Mouse (Mus musculus) hindbrain, embryonic 11.5 days (tissue): ENCODE results near the gene Parvg. TPM values are rescaled to one million over a fixed set of nuclear protein-coding genes. Genes with fewer than 3 reads are reported as not detected.

Experiments
- ATAC-seq: fragments of 200-750 bp; cut with Nextera tagmentation; 2 replicates; pipeline ENCODE4 v1.8.0; 2017; ENCODE audit warnings: mild to moderate bottlenecking, moderate TSS enrichment, moderate library complexity; ENCODE audit not compliant: low FRiP score
- DNase-seq: peaks from one replicate; pipeline ENCODE4 v3.0.0-alpha.2; 2015; ENCODE audit warnings: low spot score
- H3K27ac ChIP-seq: fragments of 300-500 bp; sonication (generic); 2 replicates; pipeline ENCODE4 v1.5.1; 2014; ENCODE audit warnings: mild to moderate bottlenecking, low read depth, low read length
- H3K27me3 ChIP-seq: fragments of 300-500 bp; sonication (generic); 2 replicates; pipeline ENCODE4 v1.6.1; 2014; ENCODE audit warnings: mild to moderate bottlenecking, low read length, moderate library complexity, mixed read lengths; ENCODE audit not compliant: control insufficient read depth, insufficient read depth
- H3K36me3 ChIP-seq: fragments of 300-500 bp; sonication (generic); 2 replicates; pipeline ENCODE4 v1.6.1; 2014; ENCODE audit warnings: mild to moderate bottlenecking, low read length, moderate library complexity, mixed read lengths; ENCODE audit not compliant: control insufficient read depth, insufficient read depth
- H3K4me1 ChIP-seq: fragments of 300-500 bp; sonication (generic); replicated peaks from 2 replicates; pipeline ENCODE4 v1.6.1; 2014; ENCODE audit warnings: low read length, mixed read lengths; ENCODE audit not compliant: control insufficient read depth, insufficient read depth
- H3K4me2 ChIP-seq: fragments of 300-500 bp; sonication (generic); replicated peaks from 2 replicates; pipeline ENCODE4 v1.6.1; 2014; ENCODE audit warnings: mild to moderate bottlenecking, low read depth, low read length
- H3K4me3 ChIP-seq: fragments of 300-500 bp; sonication (generic); 2 replicates; pipeline ENCODE4 v1.5.1; 2014; ENCODE audit warnings: low read depth, low read length
- H3K9ac ChIP-seq: fragments of 300-500 bp; sonication (generic); 2 replicates; pipeline ENCODE4 v1.6.1; 2014; ENCODE audit warnings: low read depth, low read length
- H3K9me3 ChIP-seq: fragments of 300-500 bp; sonication (generic); 2 replicates; pipeline ENCODE4 v1.6.1; 2016; ENCODE audit warnings: low read length; ENCODE audit not compliant: control insufficient read depth
- WGBS: fragments of 180-500 bp; shearing (Covaris S2); extraction: QIAGEN DNeasy Blood & Tissue Kit; methylation state at CpG from one replicate; pipeline ENCODE4 v1.1.7; 2014; 5-methylcytosine and 5-hydroxymethylcytosine counted together
- polyA plus RNA-seq: library from polyadenylated mRNA; unstranded; fragments of >200 nt; fragmentation: Nextera tagmentation; extraction: Ambion mirVana; gene quantifications from 2 replicates; pipeline ENCODE4 v1.2.1, GENCODE M21; 2014

The Parvg gene
- polyA plus RNA-seq: 0.57 and 0.62 TPM in 2 replicates

- no peak for DNase-seq
- H3K4me1 ChIP-seq: peaks cover 4% of the 10 kb centered on the region; the same call in 1 of the 2 replicates
- no peak within 1 kb of the TSS for H3K9ac ChIP-seq
- H3K27me3 ChIP-seq: no peaks in the 10 kb centered on the region
- H3K4me3 ChIP-seq: no peak within 1 kb of the TSS
- no peak for ATAC-seq
- H3K4me2 ChIP-seq: no peak within 1 kb of the TSS
- no peak within 1 kb of the TSS for H3K27ac ChIP-seq
- 87% methylated on average over 10 of the region's 10 CpGs for WGBS
- H3K9me3 ChIP-seq: no peaks in the 10 kb centered on the region
- no peaks in the 10 kb centered on the region for H3K36me3 ChIP-seq
Observed at GRCm38 (mm10) chr15:84323966-84324869, at the start of gene Parvg. Gene Parvg (plus strand): TSS chr15:84324026.

GRCm38 (mm10) chr15:84276066-84276465 lies 47.8 kb upstream of the Parvg start:
- H3K4me3 ChIP-seq: no peak overlapping the region
- H3K4me1 ChIP-seq: no peaks in the 10 kb centered on the region
- no peak for DNase-seq
- 86% methylated on average over 4 of the region's 4 CpGs for WGBS
- H3K9me3 ChIP-seq: no peaks in the 10 kb centered on the region; the same call in 1 of the 2 replicates
- no peak overlapping the region for H3K4me2 ChIP-seq
- no peak for ATAC-seq
- H3K27ac ChIP-seq: no peak overlapping the region
- no peaks in the 10 kb centered on the region for H3K36me3 ChIP-seq
- no peak overlapping the region for H3K9ac ChIP-seq
- H3K27me3 ChIP-seq: no peaks in the 10 kb centered on the region

GRCm38 (mm10) chr15:84278091-84278490 lies 45.7 kb upstream of the Parvg start:
- no peak for ATAC-seq
- Histone ChIP-seq H3K9me3 (no peaks in the 10 kb centered on the region; the same call in 1 of the 2 replicates), H3K4me3 (no peak overlapping the region), H3K27ac (no peak overlapping the region), H3K27me3 (no peaks in the 10 kb centered on the region), H3K9ac (no peak overlapping the region), H3K4me2 (no peak overlapping the region), H3K4me1 (no peaks in the 10 kb centered on the region), H3K36me3 (no peaks in the 10 kb centered on the region)
- WGBS: 83% methylated on average over 7 of the region's 7 CpGs
- no peak for DNase-seq

- WGBS: 55% methylated on average over 7 of the region's 7 CpGs
- no peak for DNase-seq
- Histone ChIP-seq H3K9me3 (no peaks in the 10 kb centered on the region; the same call in 1 of the 2 replicates), H3K27ac (no peak overlapping the region), H3K27me3 (no peaks in the 10 kb centered on the region), H3K4me1 (no peaks in the 10 kb centered on the region), H3K4me2 (no peak overlapping the region), H3K4me3 (no peak overlapping the region), H3K9ac (no peak overlapping the region), H3K36me3 (no peaks in the 10 kb centered on the region)
- ATAC-seq: no peak
Observed at GRCm38 (mm10) chr15:84278656-84279055, 45.2 kb upstream of the Parvg start.

GRCm38 (mm10) chr15:84280309-84280708 lies 43.5 kb upstream of the Parvg start:
- Histone ChIP-seq H3K27me3 (no peaks in the 10 kb centered on the region), H3K9me3 (no peaks in the 10 kb centered on the region), H3K36me3 (no peaks in the 10 kb centered on the region), H3K27ac (no peak overlapping the region), H3K4me3 (no peak overlapping the region), H3K4me2 (no peak overlapping the region), H3K4me1 (no peaks in the 10 kb centered on the region), H3K9ac (no peak overlapping the region)
- ATAC-seq (no peak), DNase-seq (no peak)
- WGBS: 86% methylated on average over 8 of the region's 8 CpGs

- Histone ChIP-seq H3K4me2 (no peak overlapping the region), H3K36me3 (no peaks in the 10 kb centered on the region), H3K4me3 (no peak overlapping the region), H3K27ac (no peak overlapping the region), H3K27me3 (no peaks in the 10 kb centered on the region), H3K9me3 (no peaks in the 10 kb centered on the region), H3K4me1 (no peaks in the 10 kb centered on the region), H3K9ac (no peak overlapping the region)
- WGBS: 86% methylated on average over 11 of the region's 11 CpGs
- no peak for DNase-seq
- no peak for ATAC-seq
Observed at GRCm38 (mm10) chr15:84280712-84281347, 43.0 kb upstream of the Parvg start.

- DNase-seq (no peak), ATAC-seq (no peak)
- H3K27me3 ChIP-seq: no peaks in the 10 kb centered on the region
- no peak overlapping the region for H3K9ac ChIP-seq
- H3K4me1 ChIP-seq: no peaks in the 10 kb centered on the region
- no peak overlapping the region for H3K4me2 ChIP-seq
- H3K36me3 ChIP-seq: no peaks in the 10 kb centered on the region
- H3K9me3 ChIP-seq: no peaks in the 10 kb centered on the region
- no peak overlapping the region for H3K4me3 ChIP-seq
- WGBS: 79% methylated on average over 20 of the region's 20 CpGs
- no peak overlapping the region for H3K27ac ChIP-seq
Observed at GRCm38 (mm10) chr15:84282206-84283085, 41.4 kb upstream of the Parvg start.

- Histone ChIP-seq H3K4me3 (no peak overlapping the region), H3K4me1 (no peaks in the 10 kb centered on the region), H3K27me3 (no peaks in the 10 kb centered on the region), H3K9ac (no peak overlapping the region), H3K9me3 (no peaks in the 10 kb centered on the region), H3K4me2 (no peak overlapping the region), H3K36me3 (no peaks in the 10 kb centered on the region), H3K27ac (no peak overlapping the region)
- DNase-seq (peak; percentile 51), ATAC-seq (no peak)
- 64% methylated on average over 5 of the region's 5 CpGs for WGBS
Observed at GRCm38 (mm10) chr15:84284059-84284458, 39.8 kb upstream of the Parvg start.
